Mouse (Mus musculus) heart, postnatal 0 days (tissue): Measurements from ENCODE around the gene Tmem74b.

Source experiments
- CTCF ChIP-seq: IDR thresholded peaks from 2 replicates; pipeline ENCODE4 v1.5.1; 2016; ENCODE audit warnings: antibody characterized with exemption, control low read depth, low read depth
- EP300 ChIP-seq: IDR thresholded peaks from 2 replicates; pipeline ENCODE4 v1.6.1; 2016; ENCODE audit warnings: antibody characterized with exemption, low read depth

DNA sequence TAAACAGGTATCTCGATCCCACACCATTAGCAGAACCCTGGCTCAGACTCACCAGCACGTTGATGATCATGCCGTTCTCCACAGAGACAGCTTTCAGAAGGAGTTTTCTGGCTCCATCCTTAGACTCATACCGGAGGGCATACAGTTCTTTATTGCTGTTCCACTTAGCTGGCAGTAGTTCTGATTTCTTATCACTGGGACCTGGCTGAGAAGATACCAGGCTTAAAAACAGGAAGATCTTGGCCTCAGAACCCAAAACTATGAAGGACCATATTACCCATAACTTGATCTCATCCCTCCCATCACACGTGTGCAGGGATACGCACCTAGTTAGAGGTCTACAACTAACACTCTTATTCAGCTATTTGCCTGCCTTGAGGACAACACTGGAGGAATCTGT is 33.6 kb downstream of the Tmem74b start:
- TF ChIP-seq EP300: no peak
- TF ChIP-seq CTCF: no peak
